Mouse (Mus musculus) right cerebral cortex, postnatal 25 days (tissue): ENCODE results near the gene Pgm3.

ENCODE experiments used
- DNase-seq: peaks from one replicate; pipeline ENCODE4 v3.0.0; 2022

Pgm3 gene

GRCm38 (mm10) chr9:86560543-86560942, 11.1 kb downstream of the Pgm3 start:
- DNase-seq, result no peak

- no peak for DNase-seq
Measured at GRCm38 (mm10) chr9:86554641-86555040, 17.0 kb downstream of the Pgm3 start.

DNA sequence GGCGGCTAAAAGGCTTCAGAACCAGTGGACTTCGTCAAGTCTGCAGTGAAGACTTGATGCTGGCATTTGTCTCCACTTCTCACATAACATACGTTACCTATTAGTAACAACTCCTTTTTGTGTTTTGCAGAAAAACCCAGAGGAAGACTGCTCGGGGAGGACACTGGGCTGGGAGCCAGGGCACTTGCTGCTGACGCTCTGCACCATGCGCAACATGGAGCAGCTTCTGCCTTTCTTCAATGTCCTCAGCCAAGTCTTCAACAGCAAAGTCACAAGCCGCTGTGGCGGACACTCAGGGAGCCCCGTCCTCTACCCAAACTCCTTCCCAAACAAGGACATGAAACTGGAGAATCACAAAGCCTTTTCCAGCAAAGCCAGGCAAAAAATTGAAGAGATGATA, 17.8 kb downstream of the Pgm3 start:
- no peak for DNase-seq

- DNase-seq, result no peak
Measured at GRCm38 (mm10) chr9:86550717-86551116, 20.9 kb downstream of the Pgm3 start.

- no peak for DNase-seq
Measured at GRCm38 (mm10) chr9:86549637-86550162, 21.9 kb downstream of the Pgm3 start.

DNA sequence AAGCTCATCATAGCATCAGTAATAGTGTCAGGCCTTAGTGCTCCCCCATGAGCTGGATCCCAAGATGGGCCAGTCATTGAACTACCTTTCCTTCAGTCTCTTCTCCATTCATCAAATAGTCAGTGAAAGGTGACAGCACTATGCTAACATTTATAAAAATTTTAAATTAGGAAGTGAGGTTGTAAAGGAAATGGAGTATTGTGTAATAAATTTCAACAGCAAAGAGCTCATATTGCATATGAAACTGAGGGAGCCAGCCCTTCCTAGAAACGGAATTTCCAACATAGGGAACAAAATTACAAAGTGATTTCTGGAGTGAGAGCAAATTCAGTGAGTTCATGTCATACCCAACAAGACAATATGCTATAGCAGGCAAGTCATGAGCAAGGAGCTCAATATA, 27.1 kb downstream of the Pgm3 start:
- DNase-seq, result no peak

DNA sequence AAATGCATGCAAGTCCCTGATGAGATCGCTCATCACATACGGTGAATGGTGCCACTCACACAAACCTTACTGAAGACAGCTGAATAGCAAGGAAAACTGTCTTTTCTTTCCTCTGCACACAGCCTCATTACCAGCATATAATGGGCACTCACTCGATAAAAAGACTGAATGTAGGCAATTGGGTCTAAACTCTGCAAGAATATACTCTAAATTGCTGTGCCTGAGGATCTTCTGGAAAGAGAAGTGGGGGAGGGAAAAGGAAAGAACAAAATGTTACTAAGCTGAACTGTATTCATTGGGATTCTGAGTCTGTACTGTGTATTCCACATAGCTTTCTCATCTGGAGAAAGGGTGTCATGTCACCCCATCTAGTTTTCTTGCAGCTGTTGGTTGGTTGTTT, 28.2 kb downstream of the Pgm3 start:
- no peak for DNase-seq

GRCm38 (mm10) chr9:86534071-86534470, 37.6 kb downstream of the Pgm3 start:
- no peak for DNase-seq

DNA sequence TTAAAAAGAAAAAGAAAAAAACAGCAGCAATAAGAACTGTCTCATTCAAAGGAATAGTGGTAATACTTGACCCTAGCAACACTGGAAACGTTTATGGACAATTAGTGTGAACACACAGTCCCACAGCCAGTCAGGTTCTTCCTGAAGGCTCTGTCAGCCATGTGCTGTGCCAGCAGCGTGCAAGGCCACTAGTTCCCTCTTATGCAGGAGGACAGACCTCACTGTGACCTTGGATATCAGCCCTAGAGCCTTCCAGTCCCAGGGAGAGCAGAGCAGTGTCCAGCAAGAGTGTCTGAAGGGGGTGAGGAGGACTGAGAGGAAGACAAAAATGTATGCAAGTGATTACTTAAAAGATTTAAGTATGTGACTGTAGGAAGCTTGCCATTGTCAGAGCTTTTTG, 46.0 kb downstream of the Pgm3 start:
- no peak for DNase-seq

- DNase-seq, result no peak
Measured at GRCm38 (mm10) chr9:86522335-86522734, 49.3 kb downstream of the Pgm3 start.

GRCm38 (mm10) chr9:86514798-86515197, 56.8 kb downstream of the Pgm3 start:
- DNase-seq, result no peak

DNA sequence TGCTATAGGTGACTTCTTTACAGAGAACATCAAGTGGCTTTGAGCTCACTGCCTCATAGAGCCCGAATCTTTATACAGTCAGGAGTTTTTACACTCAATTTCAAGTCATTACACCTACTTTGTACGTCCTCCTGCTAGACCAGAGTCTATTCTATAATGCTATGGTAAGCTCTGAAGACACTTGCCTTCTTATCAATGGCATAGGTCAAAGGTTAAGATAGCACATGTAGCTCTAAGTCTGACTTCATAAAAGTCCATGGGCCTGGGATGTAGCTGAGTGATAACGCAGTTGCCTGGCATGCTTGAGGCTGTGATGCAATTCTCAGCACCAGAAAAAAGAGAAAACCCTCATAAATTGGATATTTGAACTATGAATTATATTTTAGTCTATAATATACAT, 57.3 kb downstream of the Pgm3 start:
- no peak for DNase-seq

GRCm38 (mm10) chr9:86513733-86514132, 57.9 kb downstream of the Pgm3 start:
- DNase-seq, result no peak

- no peak for DNase-seq
Measured at GRCm38 (mm10) chr9:86507437-86507836, 64.2 kb downstream of the Pgm3 start.
